Mouse (Mus musculus) cerebellum, adult 2 months (tissue): ENCODE results near the gene Shank3. TPM values are rescaled to one million over a fixed set of nuclear protein-coding genes. Genes with fewer than 3 reads are reported as not detected.

ENCODE experiments used
- DNase-seq, 2 experiments: peaks; one replicate each; pipeline ENCODE4 v3.0.0; 2021
- H3K27ac ChIP-seq: fragments of 200-500 bp; 2 replicates; pipeline ENCODE4 v1.5.1; 2012; ENCODE audit warnings: low read length, control low read depth, inconsistent platforms; ENCODE audit not compliant: insufficient read depth
- H3K27me3 ChIP-seq: fragments of 200-500 bp; 2 replicates; pipeline ENCODE4 v1.6.1; 2012; ENCODE audit warnings: inconsistent platforms, mild to moderate bottlenecking, low read length, moderate library complexity; ENCODE audit not compliant: control insufficient read depth, insufficient read depth
- H3K4me1 ChIP-seq: fragments of 200-500 bp; 2 replicates; pipeline ENCODE4 v1.6.1; 2011; ENCODE audit warnings: low read length; ENCODE audit not compliant: control insufficient read depth, insufficient read depth
- H3K4me3 ChIP-seq: fragments of 200-500 bp; replicated peaks from 2 replicates; pipeline ENCODE3; 2011; ENCODE audit warnings: mild to moderate bottlenecking, low read depth, low read length, control low read depth; ENCODE audit not compliant: insufficient read depth
- CTCF ChIP-seq: fragments of 200-500 bp; IDR thresholded peaks from 2 replicates; pipeline ENCODE4 v1.5.1; 2011; ENCODE audit warnings: low read depth, mild to moderate bottlenecking, control low read depth, low read length, moderate library complexity, borderline replicate concordance; ENCODE audit not compliant: insufficient read depth
- POLR2A ChIP-seq: fragments of 200-500 bp; IDR thresholded peaks from 2 replicates; pipeline ENCODE4 v1.6.1; 2011; ENCODE audit warnings: low read length, control low read depth, borderline replicate concordance; ENCODE audit not compliant: insufficient read depth
- WGBS: fragments of 180-500 bp; shearing (Covaris S2); methylation state at CpG from one replicate; pipeline ENCODE4 v1.1.7; 2018; 5-methylcytosine and 5-hydroxymethylcytosine counted together
- polyA plus RNA-seq: library from polyadenylated mRNA; depleted of rRNA; stranded (reverse); fragments of >200 nt; gene quantifications from 2 replicates; pipeline ENCODE4 v1.2.3, GENCODE M21; 2012; rRNA removed

Shank3 gene
- polyA plus RNA-seq, 1 experiment, result 84.7 TPM

GRCm38 (mm10) chr15:89607480-89607879, 108.1 kb downstream of the Shank3 start:
- WGBS, result 93% methylated on average over 8 of the region's 8 CpGs
- no peak for TF ChIP-seq CTCF
- TF ChIP-seq POLR2A, result no peak
- H3K4me3 ChIP-seq, result no peak overlapping the region
- no peaks in the 10 kb centered on the region; the same call in 1 of the 2 replicates for H3K4me1 ChIP-seq
- no peak overlapping the region for H3K27ac ChIP-seq
- no peak for DNase-seq
- no peaks in the 10 kb centered on the region for H3K27me3 ChIP-seq

- Histone ChIP-seq H3K27me3 (no peaks in the 10 kb centered on the region), H3K4me3 (no peak overlapping the region), H3K4me1 (no peaks in the 10 kb centered on the region; the same call in 1 of the 2 replicates), H3K27ac (no peak overlapping the region)
- TF ChIP-seq CTCF, result no peak
- TF ChIP-seq POLR2A, result no peak
- WGBS, result 87% methylated on average over 9 of the region's 9 CpGs
- DNase-seq, result no peak
Measured at GRCm38 (mm10) chr15:89607888-89608287, 108.5 kb downstream of the Shank3 start.

Other genes starting within 250 kb of the Shank3 start
- gene Sbf1, start 184.3 kb upstream of the Shank3 start, polyA plus RNA-seq, result 321 and 324 TPM in 2 replicates
- not detected in 2 replicates for gene Adm2, start 176.9 kb upstream of the Shank3 start, polyA plus RNA-seq
- not detected in 2 replicates for gene Miox, start 165.2 kb upstream of the Shank3 start, polyA plus RNA-seq
- 21.0 and 21.1 TPM in 2 replicates for gene Lmf2, start 144.0 kb upstream of the Shank3 start, polyA plus RNA-seq
- 134 and 137 TPM in 2 replicates for gene Ncaph2, start 143.9 kb upstream of the Shank3 start, polyA plus RNA-seq
- gene Sco2, start 125.8 kb upstream of the Shank3 start, polyA plus RNA-seq, result 59.7 and 60.3 TPM in 2 replicates
- 5.5 and 5.7 TPM in 2 replicates for gene Tymp, start 122.6 kb upstream of the Shank3 start, polyA plus RNA-seq
- 18.3 and 24.4 TPM in 2 replicates for gene Odf3b, start 120.3 kb upstream of the Shank3 start, polyA plus RNA-seq
- 2.6 and 2.9 TPM in 2 replicates for gene Klhdc7b, start 114.7 kb upstream of the Shank3 start, polyA plus RNA-seq
- not detected in 2 replicates for gene Syce3, start 89.1 kb upstream of the Shank3 start, polyA plus RNA-seq
- gene Cpt1b, start 73.8 kb upstream of the Shank3 start, polyA plus RNA-seq, result 7.8 and 8.2 TPM in 2 replicates
- 4.2 and 4.7 TPM in 2 replicates for gene C730034F03Rik, start 70.0 kb upstream of the Shank3 start, polyA plus RNA-seq
- gene Gm44502, start 69.9 kb upstream of the Shank3 start, polyA plus RNA-seq, result 0.15 and 0.51 TPM in 2 replicates
- gene Chkb, start 69.7 kb upstream of the Shank3 start, polyA plus RNA-seq, result 101 and 102 TPM in 2 replicates
- gene Mapk8ip2, start 45.7 kb upstream of the Shank3 start, polyA plus RNA-seq, result 192 and 195 TPM in 2 replicates
- gene Arsa, start 22.2 kb upstream of the Shank3 start, polyA plus RNA-seq, result 39.2 and 40.9 TPM in 2 replicates
- gene Acr, start 68.7 kb downstream of the Shank3 start, polyA plus RNA-seq, result 2.4 and 2.6 TPM in 2 replicates
- 79.8 and 83.4 TPM in 2 replicates for gene Rabl2, start 92.3 kb downstream of the Shank3 start, polyA plus RNA-seq